21 mouse cellular contexts compared by ENCODE assay signal in the genomic region with DNA sequence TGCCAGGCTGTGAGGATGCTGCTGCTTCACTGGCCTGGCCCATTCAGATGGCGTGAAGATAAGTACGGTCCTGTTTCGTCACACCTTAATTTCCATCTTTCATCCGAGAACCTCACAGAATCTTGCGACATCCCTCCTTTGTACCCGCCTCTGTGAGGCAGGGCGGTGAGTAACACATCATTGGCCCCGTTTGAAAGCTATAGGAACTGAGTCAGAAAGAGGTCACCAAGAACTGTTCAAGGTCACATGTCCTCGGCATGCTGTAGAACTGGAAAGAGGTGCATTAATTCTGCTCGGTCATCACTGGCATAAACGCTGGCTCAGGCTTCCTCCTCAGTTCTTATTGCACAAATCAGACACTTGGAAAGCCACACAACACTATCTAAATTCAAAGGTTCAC. TPM values are rescaled to one million over a fixed set of nuclear protein-coding genes. Genes with fewer than 3 reads are reported as not detected.
A peak's percentile ranks its signal among the peaks of the same experiment; 100 is the strongest.
DNase-seq lines count a peak whose midpoint lies in the region; ATAC-seq and TF ChIP-seq lines count a peak whose summit lies in the region.
"Had no signal": no experiment of that assay in that cellular context is flagged by ENCODE, and none has a peak within 500 bp of the region (broad histone marks: within the 10 kb centered on the region; RNA-seq: fewer than 3 reads in every experiment).

A gene (minus strand): TSS at position 36 of the 400 bp plus-strand sequence.

- DNase-seq in cerebellum, adult 2 months = no peak
- DNase-seq in cerebellum, postnatal 25 days = no peak
- no peak for DNase-seq in left cerebral cortex, postnatal 36 days (ENCODE audit: low spot score in 2 of 2)
- DNase-seq in left cerebral cortex, postnatal 10 days (ENCODE audit: extremely low spot score in 1 of 2, low spot score in 2 of 2) = no peak
- DNase-seq in c-Kit-positive CD71-positive TER-119-positive erythroid progenitor cells, embryonic 14.5 days (ENCODE audit: low spot score) = no peak
- DNase-seq in embryo, embryonic 11 days = no peak
- DNase-seq: cerebellum, adult 9-11 months; heart, adult 11 months; kidney, adult 8-10 months; kidney, postnatal 36 days; thymus, postnatal 36 days had no signal

- H3K4me1 ChIP-seq in cerebellum, adult 2 months (ENCODE audit: control insufficient read depth, insufficient read depth, low read length) = no peaks in the 10 kb centered on the region
- H3K4me1 ChIP-seq: forebrain, embryonic 12.5 days; hindbrain, embryonic 10.5 days; limb, embryonic 13.5 days; liver, embryonic 15.5 days had no signal

- no peak for TF ChIP-seq POLR2A in cerebellum, adult 2 months (IDR thresholded peaks at IDR 0.05; ENCODE audit: borderline replicate concordance, insufficient read depth, low read length)

- H3K27ac ChIP-seq in cerebellum, adult 2 months (ENCODE audit: insufficient read depth, low read length) = no peak within 1 kb of the TSS
- H3K27ac ChIP-seq: forebrain, embryonic 12.5 days; hindbrain, embryonic 10.5 days; limb, embryonic 13.5 days; liver, embryonic 15.5 days had no signal

- H3K4me3 ChIP-seq in cerebellum, adult 2 months (replicated peaks; ENCODE audit: insufficient read depth, low read depth, low read length) = no peak within 1 kb of the TSS
- H3K4me3 ChIP-seq: forebrain, embryonic 12.5 days; hindbrain, embryonic 10.5 days; limb, embryonic 13.5 days; liver, embryonic 15.5 days had no signal

- TF ChIP-seq CTCF in cerebellum, adult 2 months (IDR thresholded peaks at IDR 0.05; ENCODE audit: borderline replicate concordance, insufficient read depth, low read depth, low read length) = no peak

- 83% methylated on average over 11 of the region's 11 CpGs for WGBS in cerebellum, adult 2 months

- ATAC-seq in granulocyte monocyte progenitor cell, adult 5-6 weeks (replicated peaks; ENCODE audit: poor library complexity, severe bottlenecking) = peak; percentile 17
- no peak for ATAC-seq in megakaryocyte progenitor cell, adult 5-6 weeks (replicated peaks; ENCODE audit: poor library complexity)
- ATAC-seq: inflammation-experienced regulatory T-cells, adult 6 months; lung, postnatal 0 days had no signal

- H3K27me3 ChIP-seq in cerebellum, adult 2 months (ENCODE audit: control insufficient read depth, insufficient read depth, low read length) = no peaks in the 10 kb centered on the region
- H3K27me3 ChIP-seq: limb, embryonic 13.5 days; liver, embryonic 15.5 days had no signal

- intact Hi-C loops in left cerebral cortex, postnatal 36 days (cut with DNase I) = no loop called here
- intact Hi-C loops in left cerebral cortex, postnatal 10 days (cut with DNase I) = no loop called here

RNA-seq across cellular contexts. Expression of the gene that starts here (rescaled TPM):
- polyA plus RNA-seq in cerebellum, adult 2 months (2012; rRNA removed) = 26.5 and 34.6 TPM in 2 replicates
- 10 to 100 TPM; 10.3 to 12.7 TPM for total RNA-seq in left cerebral cortex, postnatal 36 days (2021)
- total RNA-seq in left cerebral cortex, postnatal 10 days (2021) = 10 to 100 TPM in 1 of 2 experiments, 1 to 10 TPM in 1; 8.8 to 10.3 TPM
- not detected in 2 replicates for total RNA-seq in granulocyte monocyte progenitor cell, adult 5-6 weeks (2014; fragmentation: Nextera tagmentation)
- total RNA-seq in granulocyte monocyte progenitor cell, adult 5-6 weeks (2017) = not detected in 2 replicates
- not detected in 2 replicates for total RNA-seq in megakaryocyte progenitor cell, adult 5-6 weeks (2015)
- total RNA-seq in megakaryocyte progenitor cell, adult 5-6 weeks (2017) = not detected in 2 replicates
- total RNA-seq: megakaryocyte-erythroid progenitor cell, adult 5-6 weeks had no signal
- polyA plus RNA-seq: heart, embryonic 16.5 days; inflammation-experienced regulatory T-cells, adult 6 months; limb, embryonic 13.5 days; liver, embryonic 15.5 days had no signal

Comparison
In these comparisons a context has a peak if more than half of its experiments do, and no peak if none do; other contexts are left out.
1. RNA of the gene that starts here (total RNA-seq): 10.3 to 12.7 TPM in left cerebral cortex, postnatal 36 days and 8.8 to 10.3 TPM in left cerebral cortex, postnatal 10 days; not detected in granulocyte monocyte progenitor cell, adult 5-6 weeks and not detected in megakaryocyte progenitor cell, adult 5-6 weeks; every median in the first group is over 4 times any median in the second.
2. Peak in ATAC-seq in granulocyte monocyte progenitor cell, adult 5-6 weeks; RNA of the gene not detected or under 1 TPM.